Mouse (Mus musculus) kidney, postnatal 10 days (tissue): ENCODE results near the gene Chp2.
"Not testable (repeated sequence)": the region's sequence is repeated elsewhere in the genome, so short reads cannot be mapped to it uniquely, and the experiment has no call there.

Experiments used
- DNase-seq: peaks from one replicate; pipeline ENCODE4 v3.0.0; 2021; ENCODE audit warnings: mixed read lengths

The Chp2 gene

DNA sequence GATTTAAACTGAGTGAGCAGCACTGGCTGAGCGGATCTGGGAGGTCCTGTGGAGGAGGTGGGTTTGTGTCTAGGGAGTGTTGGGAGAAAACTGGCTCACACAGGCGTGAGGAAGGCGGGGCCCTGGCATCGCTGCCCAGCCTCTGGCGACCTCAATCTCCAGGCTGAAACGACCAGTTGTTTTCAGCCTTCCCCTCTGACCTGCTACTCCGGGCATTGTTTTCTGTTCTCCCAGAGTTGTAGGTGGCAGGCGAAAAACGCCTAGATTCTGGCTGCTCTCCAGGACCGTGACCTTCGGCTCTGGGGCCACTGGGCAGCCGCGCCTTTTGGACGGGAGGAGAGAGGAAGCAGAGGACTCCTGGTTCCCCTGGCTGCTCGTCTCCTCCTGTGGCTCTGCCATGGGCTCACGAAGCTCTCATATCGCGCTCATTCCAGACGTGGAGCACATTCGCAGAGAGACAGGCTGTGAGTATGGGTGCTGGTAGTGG, at the start of gene Chp2:
Gene Chp2, plus strand, starts transcription at position 182 of the 487 bp plus-strand sequence.
- peak; percentile 35 for DNase-seq

DNA sequence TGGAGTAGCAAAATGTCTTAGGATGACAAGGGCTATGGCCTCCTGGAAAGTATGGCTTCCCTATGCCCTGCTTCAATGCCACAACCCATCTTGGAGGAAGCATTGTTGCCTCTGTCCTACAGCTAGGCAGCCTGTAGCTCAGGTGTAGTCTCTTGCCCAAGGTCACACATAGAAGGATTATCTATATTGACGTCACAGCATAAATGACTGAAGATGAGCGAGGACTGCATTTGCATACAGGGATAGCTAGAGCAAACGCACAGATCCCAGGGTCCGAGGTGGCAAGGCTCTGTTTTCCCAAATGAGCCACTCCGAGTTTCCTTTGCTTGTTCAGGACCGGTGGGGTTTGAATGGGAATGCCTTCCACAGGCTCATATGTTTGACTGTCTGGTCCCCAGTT, 48.6 kb upstream of the Chp2 start:
- DNase-seq = no peak

GRCm38 (mm10) chr7:122171613-122172012, 47.7 kb upstream of the Chp2 start:
- no peak for DNase-seq

GRCm38 (mm10) chr7:122180720-122181119, 38.6 kb upstream of the Chp2 start:
- DNase-seq = no peak

DNA sequence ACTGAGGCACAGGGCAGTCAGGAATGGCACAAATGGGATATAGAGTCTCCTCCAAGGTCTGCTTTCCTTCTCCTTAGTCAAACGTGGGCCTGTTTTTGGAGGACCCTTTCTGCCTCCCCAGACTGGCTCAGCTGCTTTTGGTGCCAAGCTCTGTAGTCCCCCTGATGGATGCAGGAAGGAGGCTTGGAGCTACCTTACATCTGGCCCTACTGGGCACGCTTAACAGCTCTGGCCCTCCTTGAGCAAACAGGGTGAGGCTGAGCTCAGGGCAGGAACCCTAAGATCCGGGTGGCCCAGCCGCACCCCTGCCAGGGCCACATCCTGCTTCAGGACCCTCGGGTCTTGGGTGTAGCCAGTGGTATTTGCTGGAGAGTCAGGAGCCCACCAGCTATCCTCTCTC, 34.7 kb upstream of the Chp2 start:
- DNase-seq = no peak

DNA sequence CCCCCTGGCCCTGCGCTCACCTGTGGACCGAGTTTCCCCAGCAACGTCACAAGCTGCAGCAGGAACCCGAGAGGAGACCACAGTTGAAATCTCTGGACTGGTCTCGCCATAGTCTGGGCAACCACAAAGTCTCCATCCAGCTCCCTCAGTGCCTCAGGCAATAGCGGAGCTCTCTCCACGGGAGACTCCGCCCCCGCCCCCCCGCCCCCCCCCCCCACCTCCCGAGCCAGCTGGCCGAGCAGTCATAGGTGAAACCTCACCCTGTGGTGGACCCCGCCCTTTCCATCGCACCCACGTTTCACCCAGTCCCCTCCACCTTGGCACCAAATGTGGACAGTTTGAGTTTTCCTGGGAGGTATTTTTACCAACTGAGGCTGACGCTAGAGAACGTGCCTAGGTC, 33.3 kb upstream of the Chp2 start, which contains the start of gene Ern2:
Gene Ern2, minus strand, starts transcription at position 165 of the 400 bp plus-strand sequence.
- DNase-seq = no peak

DNA sequence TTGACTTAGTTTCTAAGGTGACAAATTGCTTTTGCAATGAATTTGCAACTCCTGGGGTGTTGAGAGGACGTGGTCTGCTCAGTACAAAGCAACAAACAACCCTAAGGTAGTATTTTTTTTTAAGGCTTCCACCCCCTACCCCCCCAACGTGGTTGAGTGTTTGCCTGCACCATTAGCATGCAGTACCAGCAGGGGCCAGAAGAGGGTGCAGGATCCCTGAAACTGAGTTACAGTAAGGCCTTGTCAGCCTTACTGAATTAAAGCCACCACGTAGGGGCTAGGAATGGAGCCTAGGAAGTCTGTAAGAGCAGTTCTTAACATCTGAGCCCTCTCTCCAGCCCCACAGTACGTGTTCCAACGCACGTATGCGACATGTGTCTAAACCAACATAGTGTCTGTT, 29.8 kb upstream of the Chp2 start:
- peak; percentile 69 for DNase-seq

DNA sequence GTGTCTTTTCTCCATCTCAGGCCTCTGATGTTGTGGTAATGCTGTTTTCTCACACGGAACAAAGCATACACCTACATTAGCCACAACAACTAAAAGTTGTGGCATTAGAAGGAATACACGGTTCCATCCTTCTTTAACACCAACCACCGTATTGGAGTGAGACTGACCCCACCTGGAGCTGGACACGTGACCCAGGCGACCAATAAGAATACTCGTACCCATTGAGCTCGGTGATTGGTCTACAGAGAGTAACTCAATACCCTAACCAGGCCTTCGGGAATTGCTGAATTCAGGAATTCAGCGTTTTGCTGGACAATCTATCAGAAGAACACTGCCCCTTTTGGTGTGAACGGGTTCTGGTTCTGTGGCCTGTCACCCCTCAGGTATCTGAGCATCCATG, 28.2 kb upstream of the Chp2 start:
- DNase-seq = no peak

GRCm38 (mm10) chr7:122193919-122194318, 25.4 kb upstream of the Chp2 start:
- DNase-seq = no peak

GRCm38 (mm10) chr7:122196771-122197170, 22.5 kb upstream of the Chp2 start:
- no peak for DNase-seq

- peak; percentile 70 for DNase-seq
These were observed 22.0 kb upstream of the Chp2 start for GRCm38 (mm10) chr7:122197306-122197705.

- no peak for DNase-seq
These were observed 20.0 kb upstream of the Chp2 start for GRCm38 (mm10) chr7:122199296-122199695.

DNA sequence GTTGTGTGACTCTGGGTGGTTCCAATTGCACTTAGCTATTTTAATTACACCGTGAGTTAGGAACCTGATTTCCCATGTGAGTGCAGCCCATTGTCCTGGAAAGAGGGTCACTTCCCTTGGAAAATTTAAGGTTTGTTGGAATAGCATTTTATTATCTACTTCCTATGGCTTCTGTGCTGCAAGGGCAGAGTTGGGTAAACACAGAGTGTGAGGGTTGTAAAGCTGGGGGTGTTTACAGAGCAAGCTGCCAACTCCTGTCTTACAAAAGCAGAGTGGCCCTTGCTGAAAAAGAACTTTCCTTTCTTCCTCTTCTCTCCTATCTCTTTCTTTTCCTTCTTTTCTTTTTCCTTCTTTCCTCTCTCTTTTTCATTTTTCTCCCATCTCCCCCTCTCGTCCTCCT, 15.4 kb upstream of the Chp2 start:
- DNase-seq = no peak

- no peak for DNase-seq
These were observed 13.2 kb upstream of the Chp2 start for GRCm38 (mm10) chr7:122206121-122206520.

DNA sequence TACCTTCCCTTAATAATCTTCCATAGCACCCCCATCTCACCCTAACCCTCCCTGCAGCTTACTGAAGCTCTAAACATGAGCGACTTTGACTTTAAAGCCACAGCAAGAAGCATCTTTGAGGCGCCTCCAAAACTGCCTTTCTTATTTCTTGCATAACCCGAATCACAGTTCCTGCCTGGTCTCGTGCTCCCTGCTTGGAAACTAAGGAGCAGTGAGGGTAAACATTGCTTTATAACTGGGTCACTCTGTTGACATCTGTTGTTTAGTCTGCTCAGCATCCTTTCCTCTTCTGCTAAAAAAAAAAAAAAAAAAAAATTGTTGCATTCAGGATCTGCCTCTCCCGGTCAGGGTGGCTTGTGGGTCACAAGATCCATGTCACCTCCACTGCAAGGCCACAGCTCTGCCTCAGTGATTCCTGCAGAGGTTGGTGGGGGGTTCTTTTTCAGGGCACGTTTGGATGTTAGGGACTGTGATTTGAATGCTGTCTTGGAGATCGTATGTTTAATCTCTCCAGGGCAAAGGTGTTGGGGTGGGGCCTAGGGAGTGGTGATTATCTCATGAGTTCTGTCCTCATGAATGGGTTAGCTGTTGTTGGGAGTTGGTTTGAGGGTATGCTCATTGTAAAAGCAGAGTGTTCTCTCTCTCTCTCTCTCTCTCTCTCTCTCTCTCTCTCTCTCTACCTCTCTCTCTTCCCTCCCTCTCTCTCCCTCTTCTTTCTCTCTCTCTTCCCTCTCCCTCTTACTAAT, 10.8 kb upstream of the Chp2 start:
- no peak for DNase-seq

- no peak for DNase-seq
These were observed 6.9 kb downstream of the Chp2 start for GRCm38 (mm10) chr7:122226020-122226742.

DNA sequence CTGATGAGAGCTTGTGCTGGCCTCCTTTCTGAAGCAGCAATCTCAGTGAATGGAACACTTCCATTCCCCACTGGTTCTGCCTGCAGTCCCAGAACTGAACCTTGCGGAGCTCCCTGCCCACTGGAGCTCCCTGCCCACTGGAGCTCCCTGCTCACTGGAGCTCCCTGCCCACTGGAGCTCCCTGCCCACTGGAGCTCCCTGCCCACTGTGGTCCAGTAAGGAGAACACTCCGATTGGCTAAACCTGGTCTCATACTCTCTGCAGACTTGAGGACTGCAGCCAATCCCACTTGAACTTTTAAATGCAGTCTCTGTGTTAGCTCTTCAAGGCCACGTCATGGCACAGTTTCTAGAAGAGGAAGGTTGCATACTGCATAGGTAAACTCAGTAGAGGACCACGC, 7.4 kb downstream of the Chp2 start:
- no peak for DNase-seq

- DNase-seq = no peak
These were observed 10.0 kb downstream of the Chp2 start for GRCm38 (mm10) chr7:122229306-122229705.

DNA sequence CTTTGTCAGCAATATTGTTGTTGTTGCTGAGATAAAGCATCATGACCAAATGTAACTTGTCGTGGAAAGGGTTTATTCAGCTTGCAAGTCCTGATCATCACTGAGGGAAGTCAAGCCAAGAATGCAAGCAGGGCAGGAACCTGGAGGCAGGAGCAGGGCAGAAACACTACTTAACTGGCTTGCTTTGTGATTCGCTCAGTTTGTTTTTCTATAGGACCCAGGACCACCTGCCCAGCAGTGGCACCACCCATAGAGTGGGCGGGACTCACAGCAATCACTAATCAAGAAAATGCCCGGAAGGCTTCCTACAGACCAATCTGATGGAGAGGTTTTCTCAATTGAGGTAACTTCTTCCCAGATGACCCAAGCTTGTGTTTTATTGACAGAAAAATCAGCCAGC, 10.6 kb downstream of the Chp2 start:
- DNase-seq = no peak

DNA sequence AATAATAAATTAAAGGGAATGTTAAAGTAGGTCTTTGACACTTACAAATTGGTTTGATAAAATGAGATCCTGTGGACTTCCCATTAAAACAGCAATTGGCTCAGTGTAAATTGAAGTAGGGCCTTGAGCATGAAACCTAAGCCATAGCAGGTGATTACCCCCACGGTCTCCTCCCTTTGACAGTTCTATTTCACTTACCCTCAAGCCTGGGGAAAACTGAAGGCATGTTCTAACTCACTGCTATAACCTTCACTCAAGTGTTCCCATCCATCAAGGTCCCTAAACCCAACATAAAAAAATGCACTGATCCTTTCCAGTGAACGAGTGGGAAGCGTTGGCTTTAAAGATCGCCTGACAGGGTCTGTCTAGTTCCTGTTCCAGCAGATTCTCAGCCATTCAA, 11.6 kb downstream of the Chp2 start:
- DNase-seq = no peak

DNA sequence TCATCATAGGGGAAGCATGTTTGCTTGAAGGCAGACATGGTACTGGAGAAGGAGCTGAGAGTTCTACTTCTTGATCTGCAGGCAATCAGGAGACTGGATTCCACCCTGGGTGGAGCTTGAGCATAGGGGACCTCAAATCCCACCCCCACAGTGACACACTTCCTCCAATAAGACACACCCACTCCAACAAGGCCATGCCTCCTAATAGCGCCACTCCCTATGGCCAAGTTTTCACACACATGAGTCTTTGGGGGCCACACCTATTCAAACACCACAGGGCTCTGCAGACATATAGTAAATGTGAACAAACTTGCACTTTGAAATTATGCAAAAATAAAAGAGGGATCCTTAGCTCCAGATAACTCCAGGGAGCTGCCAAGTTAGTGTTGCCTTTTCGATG, 19.6 kb downstream of the Chp2 start:
- no peak for DNase-seq

GRCm38 (mm10) chr7:122240413-122241119, 21.3 kb downstream of the Chp2 start:
- DNase-seq = no peak

DNA sequence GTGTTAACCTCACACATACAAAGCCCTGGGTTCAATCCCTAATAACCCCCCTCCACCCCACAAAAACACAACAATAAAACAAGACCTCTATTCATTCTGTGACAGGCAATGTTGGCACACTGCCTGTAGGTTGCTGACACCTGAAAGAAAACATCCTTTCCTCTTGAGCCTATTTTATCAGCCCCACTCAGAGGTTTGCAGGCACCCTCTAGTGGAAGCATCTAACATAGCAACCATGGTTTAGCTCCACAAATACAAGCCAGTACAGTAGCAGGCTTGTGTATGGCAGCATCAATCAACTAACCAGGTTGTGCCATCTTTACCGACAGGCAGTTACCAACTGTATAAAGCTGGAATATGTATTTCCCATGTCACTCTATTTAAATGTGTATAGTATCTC, 23.0 kb downstream of the Chp2 start:
- peak; percentile 47 for DNase-seq

GRCm38 (mm10) chr7:122242744-122243143, 23.4 kb downstream of the Chp2 start:
- DNase-seq = not testable (repeated sequence)
